Mouse (Mus musculus) testis, postnatal 10 days (tissue): ENCODE measurements around the gene Rab40c.

Experiments
- DNase-seq: peaks from one replicate; pipeline ENCODE4 v3.0.0; 2021; ENCODE audit warnings: low spot score

The Rab40c gene

DNA sequence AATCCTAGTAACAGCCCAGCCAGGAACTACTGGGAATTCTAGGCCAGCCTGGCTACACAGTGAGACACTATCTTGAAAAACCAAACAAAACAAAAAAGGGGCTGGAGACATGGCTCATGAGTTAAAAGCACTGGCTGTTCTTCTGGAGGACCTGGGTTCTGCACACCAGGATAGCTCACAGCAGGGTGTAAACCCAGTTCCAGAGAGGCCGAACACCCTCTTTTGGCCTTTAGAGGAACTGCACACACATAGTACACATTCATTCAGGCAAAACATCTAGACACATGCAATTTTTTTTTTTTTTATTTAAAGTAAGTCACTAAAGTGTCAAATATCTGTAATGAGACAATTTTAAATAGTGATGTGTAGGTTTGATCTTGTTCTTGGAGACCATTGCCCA, 19.3 kb downstream of the Rab40c start:
- no peak for DNase-seq

- no peak for DNase-seq
These were observed 23.6 kb downstream of the Rab40c start for GRCm38 (mm10) chr17:25895891-25896290.

DNA sequence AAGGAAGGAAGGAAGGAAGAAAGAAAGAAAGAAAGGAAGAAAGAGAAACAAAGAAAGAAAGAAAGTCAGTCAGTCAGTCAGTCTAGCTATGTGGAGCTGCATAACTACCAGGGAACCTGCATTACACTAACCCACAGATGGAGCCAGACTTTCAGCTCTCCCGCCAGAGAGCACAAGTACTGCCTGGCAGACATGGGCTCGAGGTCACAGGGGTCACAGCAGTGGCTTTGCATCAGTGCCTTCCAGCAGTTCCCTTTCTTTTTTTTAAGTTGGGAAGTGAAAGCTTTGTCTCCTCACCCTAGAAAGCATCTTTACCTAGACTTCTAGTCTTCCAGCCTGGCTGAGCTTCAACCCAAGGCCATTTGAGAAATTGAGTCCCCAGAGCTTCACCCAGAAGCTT, 24.1 kb downstream of the Rab40c start:
- DNase-seq, result no peak

DNA sequence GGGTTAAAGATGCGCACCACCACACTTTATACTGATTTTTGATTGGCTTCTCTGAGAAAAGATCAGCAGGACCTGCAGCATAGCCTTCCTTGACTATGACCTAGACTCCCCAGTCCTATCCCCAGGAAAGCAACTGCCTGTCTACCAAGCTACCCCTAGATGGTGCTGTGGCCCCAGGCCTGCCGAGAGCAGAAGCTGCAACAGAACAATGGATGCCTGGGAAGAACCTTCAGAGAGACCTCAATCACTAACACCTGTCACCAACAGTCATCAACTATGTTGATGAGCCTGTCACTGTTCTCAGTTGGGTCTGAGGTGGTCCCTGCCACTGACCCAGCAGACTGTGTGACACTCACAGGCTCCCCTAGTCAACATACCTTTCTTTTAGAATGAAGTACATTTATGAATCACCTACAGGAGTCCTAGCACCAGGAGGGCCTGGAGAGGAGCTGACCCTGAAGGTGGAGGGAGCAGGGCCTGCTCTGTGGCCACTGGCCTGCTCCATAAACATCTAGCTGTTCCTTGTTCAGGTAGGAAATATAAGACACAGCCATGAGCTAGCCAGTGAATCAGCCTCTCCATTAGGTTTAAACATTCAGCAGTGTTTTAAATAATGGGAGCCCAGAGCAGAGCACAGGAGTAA, 25.4 kb downstream of the Rab40c start:
- peak; percentile 76 for DNase-seq

DNA sequence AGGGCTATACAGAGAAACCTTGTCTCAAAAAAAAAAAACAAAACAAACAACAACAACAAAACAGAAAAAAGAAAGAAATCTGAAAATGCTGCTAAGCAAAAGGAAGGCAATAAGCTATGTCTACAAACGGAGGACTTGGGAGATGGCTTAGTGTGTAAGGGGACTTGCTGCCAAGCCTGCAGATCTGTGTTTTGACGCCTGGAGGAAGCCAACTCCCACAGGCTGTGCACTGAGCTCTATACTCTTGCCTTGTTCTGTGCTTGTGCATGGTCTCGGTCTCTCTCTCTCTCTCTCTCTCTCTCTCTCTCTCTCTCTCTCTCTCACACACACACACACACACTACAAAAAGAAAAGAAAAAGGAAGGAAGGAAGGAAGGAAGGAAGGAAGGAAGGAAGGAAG, 30.7 kb downstream of the Rab40c start:
- DNase-seq, result no peak

GRCm38 (mm10) chr17:25887467-25887866, 32.1 kb downstream of the Rab40c start:
- no peak for DNase-seq

DNA sequence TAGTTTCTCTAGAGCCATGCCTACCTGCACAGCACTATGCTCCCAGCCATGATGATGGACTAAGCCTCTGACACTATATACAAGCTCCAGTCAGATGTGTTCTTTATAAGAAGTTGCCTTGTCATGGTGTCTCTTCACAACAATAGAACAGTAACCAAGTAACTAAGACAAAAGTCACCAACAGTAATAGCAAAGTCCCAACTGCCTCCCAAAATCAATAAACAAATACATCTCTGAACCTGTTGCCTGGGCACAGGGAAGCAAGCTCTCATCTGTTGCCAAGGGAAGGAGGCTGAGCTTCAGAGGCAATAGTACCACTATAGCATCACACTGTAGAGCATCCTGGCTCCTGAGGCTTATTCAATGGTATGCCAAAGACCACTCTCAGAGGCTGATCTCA, 32.7 kb downstream of the Rab40c start:
- no peak for DNase-seq

GRCm38 (mm10) chr17:25885636-25886035, 33.9 kb downstream of the Rab40c start:
- no peak for DNase-seq

- DNase-seq, result no peak
These were observed 35.7 kb downstream of the Rab40c start for GRCm38 (mm10) chr17:25883824-25884223.

DNA sequence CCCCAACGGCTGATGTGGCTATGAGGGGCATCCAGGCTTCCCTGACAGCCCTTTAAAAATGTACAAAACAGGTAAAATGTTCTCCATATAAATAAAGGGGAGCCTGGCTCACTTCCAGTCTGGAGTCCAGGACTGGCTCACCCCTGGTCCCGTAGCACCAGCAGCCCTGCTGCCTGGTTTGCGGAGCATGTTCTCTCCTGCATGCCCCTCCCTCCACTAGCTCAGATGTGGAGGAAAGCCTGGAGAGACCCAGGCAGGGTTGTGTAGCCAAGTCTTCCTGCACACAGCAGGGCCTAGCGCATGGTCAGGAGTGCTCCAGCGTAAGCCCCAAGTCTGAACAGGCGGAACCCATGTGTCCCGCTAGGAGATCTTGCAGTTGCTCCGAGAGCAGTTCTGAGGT, 36.3 kb downstream of the Rab40c start:
- DNase-seq, result no peak

GRCm38 (mm10) chr17:25882306-25882705, 37.2 kb downstream of the Rab40c start:
- DNase-seq, result no peak

DNA sequence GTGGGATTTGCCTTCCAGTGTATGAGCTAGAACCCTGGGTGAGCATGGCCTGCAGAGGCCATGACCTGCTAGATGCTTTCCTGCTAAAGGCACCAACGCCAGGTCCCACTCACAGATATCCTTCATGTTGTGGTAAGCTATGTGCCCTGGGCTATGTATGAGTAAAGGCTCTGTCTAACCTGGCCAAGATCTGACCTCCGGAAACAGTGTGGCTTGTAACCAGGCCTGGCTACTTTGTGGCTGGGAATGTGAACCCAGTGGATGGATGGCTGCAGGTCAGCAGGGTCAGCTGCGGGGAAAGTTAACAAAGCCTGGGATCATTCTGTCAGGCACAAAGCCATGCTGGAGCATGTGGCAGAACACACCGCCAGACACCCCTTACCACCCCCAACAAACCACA, 37.8 kb downstream of the Rab40c start:
- DNase-seq, result no peak

GRCm38 (mm10) chr17:25880913-25881641, 38.5 kb downstream of the Rab40c start:
- DNase-seq, result no peak

- DNase-seq, result no peak
These were observed 39.2 kb downstream of the Rab40c start, which contains the start of gene Wfikkn1 for GRCm38 (mm10) chr17:25880196-25880910. Wfikkn1 (minus strand) TSS chr17:25880858.

GRCm38 (mm10) chr17:25879750-25880149, 39.8 kb downstream of the Rab40c start:
- DNase-seq, result no peak

DNA sequence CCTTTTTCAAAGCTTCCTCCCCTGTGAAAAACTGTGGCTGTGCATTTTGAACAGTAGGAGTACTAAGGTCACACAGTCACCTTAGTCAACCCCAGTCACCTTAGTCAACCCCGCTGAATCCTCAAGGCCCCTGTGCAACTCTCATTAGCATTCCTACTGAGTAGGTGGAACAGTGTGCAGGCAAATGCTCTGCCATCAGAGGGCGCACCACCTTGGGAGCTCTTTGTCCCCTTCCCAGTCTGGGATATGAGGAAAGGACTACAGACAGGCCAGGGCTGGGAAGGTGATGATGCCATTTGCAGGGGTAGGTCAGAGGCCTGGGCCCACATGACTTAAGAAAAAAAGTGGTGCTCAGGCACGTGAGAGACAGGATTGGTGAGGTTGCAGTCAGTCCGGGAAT, 40.3 kb downstream of the Rab40c start:
- peak; percentile 74 for DNase-seq

GRCm38 (mm10) chr17:25878611-25879180, 40.8 kb downstream of the Rab40c start:
- no peak for DNase-seq

GRCm38 (mm10) chr17:25877741-25878610, 41.6 kb downstream of the Rab40c start:
- peak; percentile 67 for DNase-seq

DNA sequence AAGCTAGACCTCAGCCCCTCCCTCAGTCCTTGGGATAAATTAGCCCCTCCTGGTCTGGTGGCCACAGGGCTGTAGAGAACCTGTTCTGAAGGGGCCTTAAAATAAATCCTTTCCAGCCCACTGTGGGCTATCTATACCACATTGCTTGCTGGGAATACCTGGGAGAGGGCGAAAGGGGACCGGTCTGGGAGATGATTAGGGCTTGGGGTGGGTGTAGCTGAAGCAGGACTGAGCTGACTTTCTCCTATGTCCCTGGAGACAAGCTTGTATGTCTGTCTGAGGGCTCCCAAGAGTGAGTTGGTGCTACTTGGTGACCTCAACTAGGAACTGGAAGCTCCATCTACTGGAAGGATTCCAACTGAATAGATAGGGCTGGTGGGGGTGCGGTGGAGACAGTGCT, 42.5 kb downstream of the Rab40c start:
- DNase-seq, result no peak

DNA sequence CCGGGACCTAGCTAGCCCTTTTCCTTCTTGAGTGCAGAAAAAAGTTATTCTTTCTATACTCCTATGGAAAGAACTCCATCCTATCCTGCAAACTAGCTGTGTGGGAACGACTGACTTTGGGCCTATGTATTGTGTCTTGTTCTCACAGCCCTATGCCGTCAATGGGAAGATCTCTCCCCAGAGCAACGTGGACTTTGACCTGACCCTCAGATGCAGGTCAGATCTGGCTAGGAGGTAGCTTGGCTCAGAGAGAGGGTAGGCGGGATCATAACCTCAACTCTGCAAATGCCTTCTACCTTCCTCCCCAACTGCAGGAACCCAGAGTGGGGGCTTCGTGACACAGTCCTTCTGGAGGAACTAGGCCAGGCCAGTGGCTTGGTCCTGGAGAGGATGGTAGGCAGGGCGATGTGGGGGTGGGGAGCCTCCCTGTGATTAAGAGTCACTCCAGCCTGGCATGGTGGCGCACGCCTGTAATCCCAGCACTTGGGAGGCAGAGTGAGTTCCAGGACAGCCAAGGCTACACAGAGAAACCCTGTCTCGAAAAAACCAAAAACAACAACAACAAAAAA, 43.1 kb downstream of the Rab40c start:
- peak; percentile 63 for DNase-seq
